Mouse (Mus musculus) hindbrain, embryonic 11.5 days (tissue): Measurements from ENCODE around the gene Ccna1. TPM values are rescaled to one million over a fixed set of nuclear protein-coding genes. Genes with fewer than 3 reads are reported as not detected.

Experiments used
- ATAC-seq: fragments of 200-750 bp; cut with Nextera tagmentation; 2 replicates; pipeline ENCODE4 v1.8.0; 2017; ENCODE audit warnings: mild to moderate bottlenecking, moderate TSS enrichment, moderate library complexity; ENCODE audit not compliant: low FRiP score
- DNase-seq: peaks from one replicate; pipeline ENCODE4 v3.0.0-alpha.2; 2015; ENCODE audit warnings: low spot score
- H3K27ac ChIP-seq: fragments of 300-500 bp; sonication (generic); 2 replicates; pipeline ENCODE4 v1.5.1; 2014; ENCODE audit warnings: mild to moderate bottlenecking, low read depth, low read length
- H3K27me3 ChIP-seq: fragments of 300-500 bp; sonication (generic); 2 replicates; pipeline ENCODE4 v1.6.1; 2014; ENCODE audit warnings: mild to moderate bottlenecking, low read length, moderate library complexity, mixed read lengths; ENCODE audit not compliant: control insufficient read depth, insufficient read depth
- H3K36me3 ChIP-seq: fragments of 300-500 bp; sonication (generic); 2 replicates; pipeline ENCODE4 v1.6.1; 2014; ENCODE audit warnings: mild to moderate bottlenecking, low read length, moderate library complexity, mixed read lengths; ENCODE audit not compliant: control insufficient read depth, insufficient read depth
- H3K4me1 ChIP-seq: fragments of 300-500 bp; sonication (generic); replicated peaks from 2 replicates; pipeline ENCODE4 v1.6.1; 2014; ENCODE audit warnings: low read length, mixed read lengths; ENCODE audit not compliant: control insufficient read depth, insufficient read depth
- H3K4me2 ChIP-seq: fragments of 300-500 bp; sonication (generic); replicated peaks from 2 replicates; pipeline ENCODE4 v1.6.1; 2014; ENCODE audit warnings: mild to moderate bottlenecking, low read depth, low read length
- H3K4me3 ChIP-seq: fragments of 300-500 bp; sonication (generic); 2 replicates; pipeline ENCODE4 v1.5.1; 2014; ENCODE audit warnings: low read depth, low read length
- H3K9ac ChIP-seq: fragments of 300-500 bp; sonication (generic); 2 replicates; pipeline ENCODE4 v1.6.1; 2014; ENCODE audit warnings: low read depth, low read length
- H3K9me3 ChIP-seq: fragments of 300-500 bp; sonication (generic); 2 replicates; pipeline ENCODE4 v1.6.1; 2016; ENCODE audit warnings: low read length; ENCODE audit not compliant: control insufficient read depth
- WGBS: fragments of 180-500 bp; shearing (Covaris S2); extraction: QIAGEN DNeasy Blood & Tissue Kit; methylation state at CpG from one replicate; pipeline ENCODE4 v1.1.7; 2014; 5-methylcytosine and 5-hydroxymethylcytosine counted together
- polyA plus RNA-seq: library from polyadenylated mRNA; unstranded; fragments of >200 nt; fragmentation: Nextera tagmentation; extraction: Ambion mirVana; gene quantifications from 2 replicates; pipeline ENCODE4 v1.2.1, GENCODE M21; 2014

The Ccna1 gene
- 1.6 and 3.7 TPM in 2 replicates for polyA plus RNA-seq

DNA sequence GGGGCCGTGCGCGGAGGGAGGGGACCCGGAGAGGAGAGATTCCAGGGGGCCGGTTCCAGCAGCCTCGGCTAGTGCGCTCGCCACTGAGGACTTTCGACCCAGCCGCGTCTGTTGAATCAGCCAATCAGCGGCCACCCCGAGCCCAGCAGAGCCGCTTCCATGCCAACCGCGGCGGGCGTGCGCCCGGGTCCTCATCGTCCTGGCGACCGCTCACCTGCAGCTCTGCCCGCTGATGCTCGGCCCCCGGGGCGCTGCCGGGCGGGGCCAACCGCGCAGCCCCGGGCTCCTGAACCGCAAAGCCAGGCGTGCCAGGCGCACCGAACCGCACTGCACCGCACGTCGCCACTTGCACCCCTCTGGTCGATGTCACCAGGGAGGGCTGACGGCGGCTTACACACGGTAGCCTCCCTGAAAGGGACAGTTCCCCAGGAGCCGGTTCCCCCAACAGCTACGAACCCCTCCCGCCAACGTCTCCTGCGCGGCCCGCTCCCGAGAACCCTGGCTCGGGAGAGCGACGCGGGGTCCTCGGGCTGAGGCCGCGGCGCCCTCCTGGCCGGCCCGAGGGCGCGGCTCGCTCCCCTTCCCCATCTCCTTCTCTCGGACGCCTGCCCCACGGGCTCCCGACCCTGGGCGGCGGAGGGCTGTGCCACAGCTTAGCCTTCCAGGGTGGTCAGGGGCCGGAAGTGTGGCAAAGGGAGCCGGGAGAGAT is at the start of gene Ccna1:
Gene Ccna1, minus strand, starts transcription at position 464 of the 709 bp plus-strand sequence.
- H3K4me3 ChIP-seq, result peak within 1 kb of the TSS; percentile 56
- ATAC-seq (peak; percentile 96), DNase-seq (peak; percentile 80)
- no peaks in the 10 kb centered on the region for H3K36me3 ChIP-seq
- H3K4me1 ChIP-seq, result no peaks in the 10 kb centered on the region
- peak within 1 kb of the TSS; percentile 53 for H3K9ac ChIP-seq
- no peak within 1 kb of the TSS for H3K27ac ChIP-seq
- peaks cover 13% of the 10 kb centered on the region for H3K27me3 ChIP-seq
- WGBS, result under 1% methylated on average over 67 of the region's 73 CpGs
- H3K9me3 ChIP-seq, result no peaks in the 10 kb centered on the region
- H3K4me2 ChIP-seq, result peak within 1 kb of the TSS; percentile 96

- Histone ChIP-seq H3K27me3 (no peaks in the 10 kb centered on the region), H3K4me3 (no peak overlapping the region), H3K9ac (no peak overlapping the region), H3K4me2 (no peak overlapping the region), H3K4me1 (no peaks in the 10 kb centered on the region), H3K36me3 (no peaks in the 10 kb centered on the region), H3K9me3 (no peaks in the 10 kb centered on the region), H3K27ac (no peak overlapping the region)
- DNase-seq (no peak), ATAC-seq (no peak)
These were observed 45.8 kb upstream of the Ccna1 start for GRCm38 (mm10) chr3:55101092-55101491.

- DNase-seq (no peak), ATAC-seq (no peak)
- Histone ChIP-seq H3K9ac (no peak overlapping the region), H3K4me3 (no peak overlapping the region), H3K36me3 (no peaks in the 10 kb centered on the region), H3K27me3 (no peaks in the 10 kb centered on the region), H3K4me1 (no peaks in the 10 kb centered on the region), H3K4me2 (no peak overlapping the region), H3K27ac (no peak overlapping the region), H3K9me3 (no peaks in the 10 kb centered on the region)
- WGBS, result 75% methylated on average over 11 of the region's 11 CpGs
These were observed 43.7 kb upstream of the Ccna1 start for GRCm38 (mm10) chr3:55098990-55099389.

DNA sequence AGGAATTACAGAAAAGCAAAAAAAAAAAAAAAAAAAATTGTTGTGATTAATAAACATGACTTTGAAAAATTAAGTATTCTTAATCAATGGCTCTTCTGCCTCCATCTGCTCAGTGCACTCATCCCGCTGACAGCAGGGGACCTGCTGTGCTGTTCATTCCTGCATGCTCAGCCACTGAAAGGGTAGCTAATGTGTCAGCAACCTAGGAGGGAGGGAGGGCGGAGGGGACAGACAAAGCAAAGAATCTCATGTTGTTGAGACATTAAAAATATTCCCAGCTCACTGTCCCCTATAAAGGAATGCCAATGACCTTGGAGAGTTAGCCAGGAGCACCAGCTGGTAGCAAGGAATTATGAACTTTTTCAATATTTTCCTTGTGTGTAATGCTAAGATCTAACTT is 42.7 kb upstream of the Ccna1 start:
- ATAC-seq, result peak; percentile 88
- Histone ChIP-seq H3K27me3 (no peaks in the 10 kb centered on the region), H3K4me1 (no peaks in the 10 kb centered on the region), H3K27ac (no peak overlapping the region), H3K4me3 (no peak overlapping the region), H3K4me2 (no peak overlapping the region), H3K9ac (no peak overlapping the region), H3K9me3 (no peaks in the 10 kb centered on the region), H3K36me3 (no peaks in the 10 kb centered on the region)
- 29% methylated on average over 2 of the region's 2 CpGs for WGBS
- DNase-seq, result peak; percentile 33

DNA sequence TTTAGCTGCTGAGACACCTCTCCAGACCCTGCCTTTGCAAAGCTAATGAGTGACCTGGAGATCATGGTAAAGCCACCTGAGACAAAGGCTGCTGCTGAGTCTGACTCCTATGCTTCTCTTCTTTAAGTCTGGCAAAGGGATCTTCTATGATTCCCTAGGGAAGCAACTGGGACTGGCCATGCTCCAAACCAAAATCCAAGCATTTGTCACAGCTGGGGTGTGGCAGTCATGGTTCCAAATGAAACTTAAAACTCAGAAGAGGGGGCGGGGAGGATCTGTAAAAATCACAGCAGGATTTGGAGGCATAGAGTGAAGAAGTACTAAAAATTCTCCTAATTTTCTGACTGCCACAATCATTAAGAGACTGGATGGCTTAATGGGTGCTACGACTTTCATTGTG is 41.9 kb upstream of the Ccna1 start:
- Histone ChIP-seq H3K4me1 (no peaks in the 10 kb centered on the region), H3K9me3 (no peaks in the 10 kb centered on the region), H3K36me3 (no peaks in the 10 kb centered on the region), H3K27ac (no peak overlapping the region), H3K27me3 (no peaks in the 10 kb centered on the region), H3K9ac (no peak overlapping the region), H3K4me3 (no peak overlapping the region), H3K4me2 (no peak overlapping the region)
- DNase-seq (no peak), ATAC-seq (no peak)
- 82% methylated on average over 2 of the region's 2 CpGs for WGBS

DNA sequence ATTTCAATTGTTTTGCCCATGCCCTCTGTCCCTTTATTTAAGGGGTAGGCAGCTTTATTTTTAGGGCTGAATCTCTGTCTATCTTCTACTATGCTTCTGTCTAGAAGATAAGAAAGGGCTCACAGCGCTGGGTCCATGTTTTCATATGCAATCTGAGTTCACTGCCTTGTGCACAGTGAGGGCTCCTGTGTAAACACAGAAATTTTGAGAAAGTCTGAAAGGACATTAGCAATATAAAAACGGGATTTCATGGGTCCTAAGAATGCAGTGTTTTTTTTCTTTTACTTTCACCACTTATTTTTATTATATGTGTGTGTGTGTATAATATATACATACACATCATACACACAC is 41.3 kb upstream of the Ccna1 start:
- Histone ChIP-seq H3K4me1 (no peaks in the 10 kb centered on the region), H3K4me3 (no peak overlapping the region), H3K27ac (peak overlapping the region; percentile 62), H3K27me3 (no peaks in the 10 kb centered on the region), H3K9ac (no peak overlapping the region), H3K4me2 (no peak overlapping the region), H3K36me3 (no peaks in the 10 kb centered on the region), H3K9me3 (no peaks in the 10 kb centered on the region)
- WGBS, result 64% methylated on average over 2 of the region's 2 CpGs
- ATAC-seq, result peak; percentile 23; the same call in 1 of the 2 replicates
- DNase-seq, result no peak

DNA sequence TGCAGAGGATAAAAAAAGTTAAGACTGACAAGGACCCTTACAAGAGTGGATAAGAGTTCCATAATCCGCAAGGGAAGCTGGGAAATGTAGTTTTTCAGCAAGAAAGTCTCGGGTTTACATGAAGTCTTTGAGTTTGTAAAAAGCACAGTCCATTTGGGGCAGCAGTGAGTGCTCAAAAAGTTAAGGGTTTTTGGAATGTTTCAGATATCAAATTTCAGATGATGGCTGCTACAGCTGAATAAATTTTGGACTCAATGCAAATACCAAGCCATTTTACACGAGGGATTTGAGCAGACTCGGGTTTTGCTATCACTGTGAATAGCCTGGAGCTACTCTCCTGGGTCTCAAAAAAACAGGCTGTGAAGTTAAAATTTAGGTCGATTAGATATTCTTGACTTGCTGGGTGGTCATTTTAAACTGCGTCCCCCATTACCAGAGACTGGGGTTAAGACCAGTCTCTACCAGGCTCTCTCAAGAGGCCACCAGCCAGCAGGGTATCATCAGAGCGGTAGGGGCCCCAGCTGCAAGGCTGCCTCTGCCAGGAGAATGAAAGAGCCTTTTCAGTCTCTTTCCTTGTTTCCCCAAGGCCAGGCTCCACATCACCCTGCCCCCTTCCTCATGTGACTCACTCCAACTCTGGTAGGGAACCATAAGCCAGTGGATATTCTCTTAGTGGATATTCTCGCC is 40.8 kb upstream of the Ccna1 start:
- H3K4me1 ChIP-seq, result no peaks in the 10 kb centered on the region
- WGBS, result 24% methylated on average over 8 of the region's 8 CpGs

GRCm38 (mm10) chr3:55093161-55093560 is 37.9 kb upstream of the Ccna1 start:
- Histone ChIP-seq H3K9me3 (no peaks in the 10 kb centered on the region), H3K27me3 (no peaks in the 10 kb centered on the region), H3K27ac (no peak overlapping the region), H3K4me3 (no peak overlapping the region), H3K4me2 (no peak overlapping the region), H3K9ac (no peak overlapping the region), H3K36me3 (no peaks in the 10 kb centered on the region), H3K4me1 (no peaks in the 10 kb centered on the region)
- 84% methylated on average over 1 of the region's 1 CpGs for WGBS
- ATAC-seq (no peak), DNase-seq (no peak)

More for the DNA sequence above, 40.8 kb upstream of the Ccna1 start:
- H3K4me2 ChIP-seq, result no peak overlapping the region
- no peak overlapping the region for H3K9ac ChIP-seq
- H3K9me3 ChIP-seq, result no peaks in the 10 kb centered on the region
- ATAC-seq (peak; percentile 76), DNase-seq (peak; percentile 56)
- no peaks in the 10 kb centered on the region for H3K36me3 ChIP-seq
- no peaks in the 10 kb centered on the region for H3K27me3 ChIP-seq
- no peak overlapping the region for H3K4me3 ChIP-seq
- H3K27ac ChIP-seq, result peak overlapping the region; percentile 62

- Histone ChIP-seq H3K27me3 (no peaks in the 10 kb centered on the region), H3K9me3 (no peaks in the 10 kb centered on the region), H3K27ac (no peak overlapping the region), H3K4me2 (no peak overlapping the region), H3K36me3 (no peaks in the 10 kb centered on the region), H3K4me3 (no peak overlapping the region), H3K9ac (no peak overlapping the region), H3K4me1 (no peaks in the 10 kb centered on the region)
- 83% methylated on average over 4 of the region's 4 CpGs for WGBS
- ATAC-seq, result no peak
- DNase-seq, result no peak
These were observed 34.0 kb upstream of the Ccna1 start for GRCm38 (mm10) chr3:55089291-55089690.
